Mouse (Mus musculus): ENCODE data around the gene Whamm.
A peak's percentile ranks its signal among the peaks of the same experiment; 100 is the strongest.

Whamm gene

GRCm38 (mm10) chr7:81596086-81596485 lies 25.0 kb downstream of the Whamm start:
- no peak for DNase-seq (ENCODE audit: low spot score in 2 of 2)

- DNase-seq (ENCODE audit: low spot score in 2 of 2), result no peak
Observed at GRCm38 (mm10) chr7:81597660-81598059, 26.6 kb downstream of the Whamm start.

- DNase-seq (ENCODE audit: low spot score in 2 of 2), result no peak
Observed at GRCm38 (mm10) chr7:81599379-81600280, 28.6 kb downstream of the Whamm start.

- no peak for DNase-seq (ENCODE audit: low spot score in 2 of 2)
Observed at GRCm38 (mm10) chr7:81604991-81605390, 33.9 kb downstream of the Whamm start.

- peak in 1 of 2 experiments; percentile 26 for DNase-seq (ENCODE audit: low spot score in 2 of 2)
Observed at GRCm38 (mm10) chr7:81605489-81605888, 34.4 kb downstream of the Whamm start.

- no peak for DNase-seq (ENCODE audit: low spot score in 2 of 2)
Observed at GRCm38 (mm10) chr7:81606452-81606851, 35.4 kb downstream of the Whamm start.

- DNase-seq (ENCODE audit: low spot score in 2 of 2), result peak in 1 of 2 experiments; percentile 52
Observed at GRCm38 (mm10) chr7:81610125-81610524, 39.1 kb downstream of the Whamm start.

GRCm38 (mm10) chr7:81612856-81613635 lies 42.0 kb downstream of the Whamm start:
- no peak for DNase-seq (ENCODE audit: low spot score in 2 of 2)

GRCm38 (mm10) chr7:81615031-81615430 lies 44.0 kb downstream of the Whamm start:
- no peak for DNase-seq (ENCODE audit: low spot score in 2 of 2)

- DNase-seq (ENCODE audit: low spot score in 2 of 2), result no peak
Observed at GRCm38 (mm10) chr7:81622793-81623192, 51.7 kb downstream of the Whamm start.

- DNase-seq (ENCODE audit: low spot score in 2 of 2), result no peak
Observed at GRCm38 (mm10) chr7:81623767-81624166, 52.7 kb downstream of the Whamm start.

- DNase-seq (ENCODE audit: low spot score in 2 of 2), result peak in 1 of 2 experiments; percentile 32
Observed at GRCm38 (mm10) chr7:81626460-81626859, 55.4 kb downstream of the Whamm start.

- DNase-seq (ENCODE audit: low spot score in 2 of 2), result no peak
Observed at GRCm38 (mm10) chr7:81631261-81631660, 60.2 kb downstream of the Whamm start.

GRCm38 (mm10) chr7:81632586-81632985 lies 61.5 kb downstream of the Whamm start:
- DNase-seq (ENCODE audit: low spot score in 2 of 2), result no peak

GRCm38 (mm10) chr7:81641101-81641500 lies 70.0 kb downstream of the Whamm start:
- no peak for DNase-seq (ENCODE audit: low spot score in 2 of 2)

- no peak for DNase-seq (ENCODE audit: low spot score in 2 of 2)
Observed at GRCm38 (mm10) chr7:81644551-81645235, 73.6 kb downstream of the Whamm start.
